8 mouse cellular contexts compared by ENCODE assay signal in the genomic region with DNA sequence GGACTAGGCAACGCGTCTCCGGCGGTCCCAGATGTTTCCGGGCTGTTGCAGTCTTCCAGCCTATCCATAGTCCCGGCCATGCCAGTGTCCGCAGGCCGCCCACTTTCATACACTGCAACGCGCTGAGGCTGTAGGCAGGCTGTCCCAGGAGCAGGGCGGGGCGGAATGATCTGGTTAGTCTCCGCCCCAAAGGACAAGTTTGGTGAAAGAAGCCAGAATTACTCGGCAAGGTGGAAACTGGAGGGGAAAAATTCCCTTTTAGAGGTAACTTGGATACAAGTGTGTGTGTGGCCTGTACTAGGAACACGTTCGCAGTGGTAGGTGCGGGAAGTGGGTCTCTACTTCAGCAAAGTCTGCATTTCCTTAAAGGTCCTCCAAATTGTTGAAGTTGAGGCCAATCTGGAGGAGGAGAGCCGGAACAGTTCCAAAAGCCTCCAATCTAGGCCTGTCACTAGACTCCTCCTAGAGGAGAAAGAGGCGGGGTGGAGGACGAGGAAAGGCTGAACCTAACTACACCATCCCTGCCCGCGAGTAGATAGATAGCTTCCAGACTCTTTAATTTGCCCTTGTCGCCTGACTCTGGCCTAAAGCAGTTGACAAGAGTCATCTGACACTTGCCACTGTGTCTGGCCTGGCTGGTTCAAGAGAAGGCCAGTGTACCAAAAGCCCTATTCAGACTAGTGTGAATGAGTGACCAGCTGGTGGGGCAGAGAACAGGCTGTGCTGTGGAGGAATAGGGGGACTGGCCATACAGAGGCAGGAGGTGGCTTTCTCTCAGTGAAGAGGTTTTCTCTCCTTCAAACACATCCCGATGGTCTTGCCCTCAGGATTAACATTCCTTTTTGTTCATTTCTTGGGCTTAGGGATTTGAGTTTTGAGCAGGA. TPM values are rescaled to one million over a fixed set of nuclear protein-coding genes. Genes with fewer than 3 reads are reported as not detected.
A peak's percentile ranks its signal among the peaks of the same experiment; 100 is the strongest.
DNase-seq lines count a peak whose midpoint lies in the region; ATAC-seq and TF ChIP-seq lines count a peak whose summit lies in the region.

A gene (minus strand): TSS at position 107 of the 884 bp plus-strand sequence.

- H3K27ac ChIP-seq in left cerebral cortex, adult 2 months, result no peak within 1 kb of the TSS
- H3K27ac ChIP-seq in embryonic facial prominence, embryonic 14.5 days (replicated peaks; ENCODE audit: low read depth, low read length), result no peak within 1 kb of the TSS; the same call in 1 of the 2 replicates
- H3K27ac ChIP-seq in heart, embryonic 10.5 days, result peak within 1 kb of the TSS; percentile 73
- H3K27ac ChIP-seq in kidney, embryonic 14.5 days (ENCODE audit: low read depth, low read length), result peak within 1 kb of the TSS; percentile 17; the same call in 1 of the 2 replicates

- 11% methylated on average over 24 of the region's 24 CpGs for WGBS in embryonic facial prominence, embryonic 14.5 days
- WGBS in heart, embryonic 10.5 days, result 9% methylated on average over 24 of the region's 24 CpGs
- WGBS in kidney, embryonic 14.5 days, result 11% methylated on average over 24 of the region's 24 CpGs

- no peaks in the 10 kb centered on the region for H3K36me3 ChIP-seq in embryonic facial prominence, embryonic 14.5 days (ENCODE audit: control insufficient read depth, insufficient read depth, low read length)
- H3K36me3 ChIP-seq in heart, embryonic 10.5 days, result no peaks in the 10 kb centered on the region
- no peaks in the 10 kb centered on the region for H3K36me3 ChIP-seq in kidney, embryonic 14.5 days (ENCODE audit: control insufficient read depth, insufficient read depth, low read length)

- H3K4me3 ChIP-seq in left cerebral cortex, adult 2 months, result peak within 1 kb of the TSS; percentile 41
- peak within 1 kb of the TSS; percentile 40 for H3K4me3 ChIP-seq in embryonic facial prominence, embryonic 14.5 days (ENCODE audit: low read depth, low read length)
- H3K4me3 ChIP-seq in heart, embryonic 10.5 days, result peak within 1 kb of the TSS; percentile 58
- peak within 1 kb of the TSS; percentile 36 for H3K4me3 ChIP-seq in kidney, embryonic 14.5 days (ENCODE audit: low read length)

- DNase-seq in left cerebral cortex, adult 2 months (ENCODE audit: extremely low spot score in 1 of 2, low spot score in 2 of 2), result no peak
- DNase-seq in left cerebral cortex, postnatal 25 days (ENCODE audit: low spot score in 2 of 2), result no peak
- peak; percentile 84 for DNase-seq in embryonic facial prominence, embryonic 14.5 days (ENCODE audit: low spot score)
- DNase-seq in heart, embryonic 10.5 days (ENCODE audit: low spot score), result peak; percentile 83
- peak; percentile 90 for DNase-seq in lung, postnatal 10 days
- peak; percentile 53 for DNase-seq in ovary, postnatal 14 days (ENCODE audit: low spot score)
- no peak for DNase-seq in cerebellum, adult 11 months

- H3K27me3 ChIP-seq in embryonic facial prominence, embryonic 14.5 days (replicated peaks; ENCODE audit: control insufficient read depth, insufficient read depth, low read length), result peaks cover 5% of the 10 kb centered on the region; the same call in 1 of the 2 replicates
- H3K27me3 ChIP-seq in heart, embryonic 10.5 days (ENCODE audit: insufficient read depth, poor library complexity, severe bottlenecking), result peaks cover 37% of the 10 kb centered on the region
- no peaks in the 10 kb centered on the region; the same call in 1 of the 2 replicates for H3K27me3 ChIP-seq in kidney, embryonic 14.5 days (ENCODE audit: control insufficient read depth, insufficient read depth, low read length)

- peak; percentile 89 for ATAC-seq in embryonic facial prominence, embryonic 14.5 days (ENCODE audit: low read depth)
- ATAC-seq in kidney, embryonic 14.5 days (ENCODE audit: low FRiP score, low TSS enrichment), result peak; percentile 95

- intact Hi-C loops in left cerebral cortex, adult 2 months (cut with DNase I), result no loop called here
- intact Hi-C loops in left cerebral cortex, postnatal 25 days (cut with DNase I), result no loop called here

- no peak for TF ChIP-seq CTCF in left cerebral cortex, adult 2 months (IDR thresholded peaks at IDR 0.05)

- H3K9ac ChIP-seq in embryonic facial prominence, embryonic 14.5 days (ENCODE audit: low read depth, low read length), result peak within 1 kb of the TSS; percentile 60
- peak within 1 kb of the TSS; percentile 50 for H3K9ac ChIP-seq in kidney, embryonic 14.5 days (ENCODE audit: low read depth, low read length)

- peak within 1 kb of the TSS; percentile 68 for H3K4me2 ChIP-seq in embryonic facial prominence, embryonic 14.5 days (ENCODE audit: low read depth, low read length)
- H3K4me2 ChIP-seq in kidney, embryonic 14.5 days (replicated peaks; ENCODE audit: low read depth, low read length), result peak within 1 kb of the TSS; percentile 76

- H3K9me3 ChIP-seq in embryonic facial prominence, embryonic 14.5 days (ENCODE audit: control insufficient read depth, low read length), result no peaks in the 10 kb centered on the region
- H3K9me3 ChIP-seq in heart, embryonic 10.5 days, result no peaks in the 10 kb centered on the region
- no peaks in the 10 kb centered on the region for H3K9me3 ChIP-seq in kidney, embryonic 14.5 days (ENCODE audit: control insufficient read depth, low read length)

- H3K4me1 ChIP-seq in embryonic facial prominence, embryonic 14.5 days (ENCODE audit: control insufficient read depth, insufficient read depth, low read length), result peaks cover 11% of the 10 kb centered on the region; the same call in 1 of the 2 replicates
- peaks cover 16% of the 10 kb centered on the region for H3K4me1 ChIP-seq in heart, embryonic 10.5 days
- H3K4me1 ChIP-seq in kidney, embryonic 14.5 days (ENCODE audit: control insufficient read depth, insufficient read depth, low read length), result no peaks in the 10 kb centered on the region

RNA-seq across cellular contexts. Expression of the gene that starts here (rescaled TPM):
- under 1 TPM; 0.75 TPM for total RNA-seq in left cerebral cortex, adult 2 months (2021)
- under 1 TPM; 0.25 to 0.69 TPM for total RNA-seq in left cerebral cortex, postnatal 25 days (2021)
- 0.42 and 0.58 TPM in 2 replicates for polyA plus RNA-seq in embryonic facial prominence, embryonic 14.5 days (2014; fragmentation: Nextera tagmentation; extraction: Ambion mirVana)
- polyA plus RNA-seq in heart, embryonic 10.5 days (2016; fragmentation: Nextera tagmentation; extraction: Ambion mirVana), result 0.09 and 0.34 TPM in 2 replicates
- 0.30 and 0.40 TPM in 2 replicates for polyA plus RNA-seq in kidney, embryonic 14.5 days (2014; fragmentation: Nextera tagmentation; extraction: Ambion mirVana)

Comparison
In these comparisons a context has a peak if more than half of its experiments do, and no peak if none do; other contexts are left out.
1. Peak in DNase-seq, ATAC-seq, H3K4me3 ChIP-seq, H3K9ac ChIP-seq and H3K4me2 ChIP-seq in embryonic facial prominence, embryonic 14.5 days; RNA of the gene not detected or under 1 TPM.
2. Peak in DNase-seq, H3K4me3 ChIP-seq and H3K27ac ChIP-seq in heart, embryonic 10.5 days; RNA of the gene not detected or under 1 TPM.
3. Peak in ATAC-seq, H3K4me3 ChIP-seq, H3K27ac ChIP-seq, H3K9ac ChIP-seq and H3K4me2 ChIP-seq in kidney, embryonic 14.5 days; RNA of the gene not detected or under 1 TPM.
4. DNase-seq: peak in lung, postnatal 10 days (single experiment) and ovary, postnatal 14 days (single experiment); none in left cerebral cortex, adult 2 months (0 of 2), left cerebral cortex, postnatal 25 days (0 of 2) and cerebellum, adult 11 months (single experiment).
5. Peak in every context shown above with its lines, with median percentiles within 50 percentile points of each other: H3K4me3 ChIP-seq.